Mouse (Mus musculus) midbrain, embryonic 12.5 days (tissue): ENCODE results near the gene Ethe1. TPM values are rescaled to one million over a fixed set of nuclear protein-coding genes. Genes with fewer than 3 reads are reported as not detected.

Experiments used
- ATAC-seq: fragments of 200-750 bp; cut with Nextera tagmentation; 2 replicates; pipeline ENCODE4 v1.8.0; 2017; ENCODE audit warnings: low read depth, moderate TSS enrichment, moderate library complexity; ENCODE audit not compliant: low FRiP score
- H3K27ac ChIP-seq: fragments of 300-500 bp; sonication (generic); replicated peaks from 2 replicates; pipeline ENCODE4 v1.5.1; 2016; ENCODE audit warnings: mild to moderate bottlenecking
- H3K27me3 ChIP-seq: fragments of 300-500 bp; sonication (generic); 2 replicates; pipeline ENCODE4 v1.6.1; 2016; ENCODE audit warnings: mild to moderate bottlenecking
- H3K36me3 ChIP-seq: fragments of 300-500 bp; sonication (generic); 2 replicates; pipeline ENCODE4 v1.6.1; 2016
- H3K4me1 ChIP-seq: fragments of 300-500 bp; sonication (generic); 2 replicates; pipeline ENCODE4 v1.6.1; 2016
- H3K4me2 ChIP-seq: fragments of 300-500 bp; sonication (generic); replicated peaks from 2 replicates; pipeline ENCODE4 v1.6.1; 2016; ENCODE audit warnings: mild to moderate bottlenecking, moderate library complexity
- H3K4me3 ChIP-seq: fragments of 300-500 bp; sonication (generic); 2 replicates; pipeline ENCODE4 v1.5.1; 2016; ENCODE audit warnings: mild to moderate bottlenecking
- H3K9ac ChIP-seq: fragments of 300-500 bp; sonication (generic); replicated peaks from 2 replicates; pipeline ENCODE4 v1.6.1; 2016; ENCODE audit warnings: mild to moderate bottlenecking, moderate library complexity
- H3K9me3 ChIP-seq: fragments of 300-500 bp; sonication (generic); 2 replicates; pipeline ENCODE4 v1.6.1; 2016; ENCODE audit warnings: mild to moderate bottlenecking
- WGBS: fragments of 180-500 bp; shearing (Covaris S2); methylation state at CpG from one replicate; pipeline ENCODE4 v1.1.7; 2016; 5-methylcytosine and 5-hydroxymethylcytosine counted together
- polyA plus RNA-seq: library from polyadenylated mRNA; unstranded; fragments of >200 nt; fragmentation: Nextera tagmentation; extraction: Ambion mirVana; gene quantifications from 2 replicates; pipeline ENCODE4 v1.2.1, GENCODE M21; 2016

Gene Ethe1
- polyA plus RNA-seq, 1 experiment from 2014 or later: 14.8 TPM

GRCm38 (mm10) chr7:24600941-24601597 is 13.7 kb downstream of the Ethe1 start:
- ATAC-seq: peak; percentile 82
- Histone ChIP-seq H3K4me2 (peak overlapping the region; percentile 28), H3K36me3 (no peaks in the 10 kb centered on the region), H3K4me1 (peaks cover 3% of the 10 kb centered on the region; the same call in 1 of the 2 replicates), H3K27ac (no peak overlapping the region), H3K4me3 (no peak overlapping the region), H3K27me3 (no peaks in the 10 kb centered on the region), H3K9ac (no peak overlapping the region), H3K9me3 (no peaks in the 10 kb centered on the region)
- WGBS: 7% methylated on average over 13 of the region's 13 CpGs

GRCm38 (mm10) chr7:24605561-24605960 is 18.2 kb downstream of the Ethe1 start:
- Histone ChIP-seq H3K27ac (no peak overlapping the region), H3K4me2 (no peak overlapping the region), H3K4me1 (peaks cover 7% of the 10 kb centered on the region), H3K4me3 (no peak overlapping the region), H3K36me3 (no peaks in the 10 kb centered on the region), H3K9ac (no peak overlapping the region), H3K27me3 (peaks cover 17% of the 10 kb centered on the region), H3K9me3 (no peaks in the 10 kb centered on the region)
- 87% methylated on average over 7 of the region's 7 CpGs for WGBS
- no peak for ATAC-seq

GRCm38 (mm10) chr7:24606046-24606445 is 18.7 kb downstream of the Ethe1 start:
- Histone ChIP-seq H3K36me3 (no peaks in the 10 kb centered on the region), H3K4me3 (no peak overlapping the region), H3K9ac (no peak overlapping the region), H3K4me2 (no peak overlapping the region), H3K27me3 (peaks cover 22% of the 10 kb centered on the region), H3K4me1 (peaks cover 12% of the 10 kb centered on the region), H3K27ac (no peak overlapping the region), H3K9me3 (no peaks in the 10 kb centered on the region)
- ATAC-seq: no peak
- WGBS: 78% methylated on average over 7 of the region's 7 CpGs

- peaks cover 41% of the 10 kb centered on the region for H3K27me3 ChIP-seq
- peaks cover 21% of the 10 kb centered on the region for H3K4me1 ChIP-seq
- H3K36me3 ChIP-seq: no peaks in the 10 kb centered on the region
- ATAC-seq: peak; percentile 72
- no peak overlapping the region for H3K4me2 ChIP-seq
- no peaks in the 10 kb centered on the region for H3K9me3 ChIP-seq
- WGBS: 48% methylated on average over 6 of the region's 6 CpGs
- H3K9ac ChIP-seq: no peak overlapping the region
- H3K27ac ChIP-seq: no peak overlapping the region
- H3K4me3 ChIP-seq: no peak overlapping the region
These were observed 20.7 kb downstream of the Ethe1 start for GRCm38 (mm10) chr7:24608017-24608416.

GRCm38 (mm10) chr7:24608561-24608960 is 21.2 kb downstream of the Ethe1 start:
- WGBS: 82% methylated on average over 8 of the region's 8 CpGs
- Histone ChIP-seq H3K9ac (no peak overlapping the region), H3K9me3 (no peaks in the 10 kb centered on the region), H3K4me1 (peaks cover 21% of the 10 kb centered on the region), H3K4me2 (no peak overlapping the region), H3K36me3 (no peaks in the 10 kb centered on the region), H3K27ac (no peak overlapping the region), H3K27me3 (peaks cover 46% of the 10 kb centered on the region), H3K4me3 (no peak overlapping the region)
- no peak for ATAC-seq

- H3K9ac ChIP-seq: 0 out of 2 replicates have a peak within 1 kb of the TSS, but pooled peaks have one; percentile 31
- peak; percentile 19; the same call in 1 of the 2 replicates for ATAC-seq
- WGBS: 1% methylated on average over 24 of the region's 27 CpGs
These were observed 23.0 kb downstream of the Ethe1 start, which contains the start of gene Phldb3 for GRCm38 (mm10) chr7:24610144-24610878. Gene Phldb3, plus strand, starts transcription at chr7:24610763.

GRCm38 (mm10) chr7:24610879-24611494 is 23.6 kb downstream of the Ethe1 start:
- WGBS: under 1% methylated on average over 36 of the region's 36 CpGs
- Histone ChIP-seq H3K9me3 (no peaks in the 10 kb centered on the region), H3K4me2 (peak overlapping the region; percentile 51), H3K4me1 (peaks cover 21% of the 10 kb centered on the region), H3K4me3 (peak overlapping the region; percentile 38), H3K9ac (0 out of 2 replicates have a peak overlapping the region, but pooled peaks have one; percentile 31), H3K27me3 (peaks cover 55% of the 10 kb centered on the region), H3K36me3 (no peaks in the 10 kb centered on the region), H3K27ac (no peak overlapping the region)
- peak; percentile 53 for ATAC-seq

More at GRCm38 (mm10) chr7:24610144-24610878, 23.0 kb downstream of the Ethe1 start, which contains the start of gene Phldb3:
- Histone ChIP-seq H3K9me3 (no peaks in the 10 kb centered on the region), H3K36me3 (no peaks in the 10 kb centered on the region), H3K27ac (no peak within 1 kb of the TSS), H3K27me3 (peaks cover 55% of the 10 kb centered on the region), H3K4me2 (peak within 1 kb of the TSS; percentile 51), H3K4me3 (peak within 1 kb of the TSS; percentile 38), H3K4me1 (peaks cover 21% of the 10 kb centered on the region)

- ATAC-seq: no peak
- 17% methylated on average over 7 of the region's 7 CpGs for WGBS
- Histone ChIP-seq H3K9me3 (no peaks in the 10 kb centered on the region), H3K9ac (no peak overlapping the region), H3K36me3 (no peaks in the 10 kb centered on the region), H3K27ac (no peak overlapping the region), H3K4me2 (peak overlapping the region; percentile 51; the same call in 1 of the 2 replicates), H3K4me3 (peak overlapping the region; percentile 38), H3K27me3 (peaks cover 59% of the 10 kb centered on the region), H3K4me1 (peaks cover 21% of the 10 kb centered on the region)
These were observed 24.4 kb downstream of the Ethe1 start for GRCm38 (mm10) chr7:24611709-24612108.

- Histone ChIP-seq H3K27me3 (peaks cover 59% of the 10 kb centered on the region), H3K9me3 (no peaks in the 10 kb centered on the region), H3K27ac (no peak overlapping the region), H3K4me1 (peaks cover 21% of the 10 kb centered on the region), H3K4me2 (peak overlapping the region; percentile 21), H3K4me3 (peak overlapping the region; percentile 13; the same call in 1 of the 2 replicates), H3K36me3 (no peaks in the 10 kb centered on the region), H3K9ac (no peak overlapping the region)
- no peak for ATAC-seq
- 2% methylated on average over 27 of the region's 27 CpGs for WGBS
These were observed 25.1 kb downstream of the Ethe1 start for GRCm38 (mm10) chr7:24612308-24612910.

- no peak overlapping the region for H3K4me3 ChIP-seq
- peaks cover 51% of the 10 kb centered on the region for H3K27me3 ChIP-seq
- WGBS: 75% methylated on average over 13 of the region's 13 CpGs
- H3K9me3 ChIP-seq: no peaks in the 10 kb centered on the region
- H3K4me1 ChIP-seq: peaks cover 21% of the 10 kb centered on the region
- no peak overlapping the region for H3K4me2 ChIP-seq
- H3K36me3 ChIP-seq: no peaks in the 10 kb centered on the region
- H3K9ac ChIP-seq: no peak overlapping the region
- no peak for ATAC-seq
- no peak overlapping the region for H3K27ac ChIP-seq
These were observed 27.5 kb downstream of the Ethe1 start for GRCm38 (mm10) chr7:24614816-24615215.

GRCm38 (mm10) chr7:24617763-24618162 is 30.4 kb downstream of the Ethe1 start:
- no peak overlapping the region for H3K4me2 ChIP-seq
- no peak overlapping the region for H3K9ac ChIP-seq
- no peaks in the 10 kb centered on the region for H3K36me3 ChIP-seq
- no peak overlapping the region for H3K4me3 ChIP-seq
- ATAC-seq: no peak
- H3K9me3 ChIP-seq: peaks cover 5% of the 10 kb centered on the region
- H3K4me1 ChIP-seq: 0 out of 2 replicates have a peak, but pooled peaks cover under 1% of the 10 kb centered on the region
- no peak overlapping the region for H3K27ac ChIP-seq
- WGBS: 80% methylated on average over 8 of the region's 8 CpGs
- peaks cover 26% of the 10 kb centered on the region for H3K27me3 ChIP-seq
